In the genomic region with DNA sequence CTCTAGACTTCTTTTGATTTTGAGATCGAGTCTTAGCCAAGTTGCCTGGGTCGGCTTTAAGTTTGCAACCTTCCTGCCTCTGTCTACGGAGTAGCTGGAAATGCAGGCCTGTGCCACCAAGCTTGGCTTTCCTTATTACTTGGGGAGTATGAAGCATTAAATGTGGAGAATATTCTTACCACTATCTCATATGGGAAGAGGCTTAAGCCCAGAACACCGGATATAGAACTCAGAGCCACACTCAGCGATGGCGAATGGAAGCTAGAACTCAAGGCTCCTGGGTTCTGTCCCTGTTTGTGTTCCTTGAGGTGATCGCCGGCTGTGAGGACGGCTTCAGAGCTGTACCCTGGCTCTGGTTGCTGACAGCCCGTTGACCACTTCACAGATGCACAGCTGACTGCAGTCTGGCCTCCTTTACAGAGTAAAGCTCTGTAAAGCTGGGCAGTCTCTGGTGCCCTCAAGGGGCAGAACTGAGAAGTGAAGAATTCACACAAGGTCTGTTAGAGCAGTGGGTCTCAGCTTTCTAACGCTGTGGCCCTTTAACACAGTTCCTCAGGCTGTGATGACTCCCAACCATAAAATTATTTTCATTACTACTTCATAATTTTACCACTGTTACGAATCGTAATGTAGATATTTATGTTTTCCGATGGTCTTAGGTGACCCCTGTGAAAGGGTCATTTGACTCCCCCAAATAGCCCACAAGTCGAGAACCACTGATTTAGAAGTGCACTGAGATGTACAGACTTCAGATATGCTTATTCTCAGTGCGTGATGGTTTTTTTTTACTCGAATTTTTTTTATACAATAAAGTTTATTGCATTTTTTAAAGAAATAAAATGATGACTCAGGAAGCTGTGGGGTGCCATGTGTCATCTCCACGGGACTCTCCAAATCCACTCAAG, we compare ENCODE assay signal across 8 mouse cellular contexts. TPM values are rescaled to one million over a fixed set of nuclear protein-coding genes. Genes with fewer than 3 reads are reported as not detected.
DNase-seq lines count a peak whose midpoint lies in the region; ATAC-seq and TF ChIP-seq lines count a peak whose summit lies in the region.

No protein-coding gene starts in this region.

- TF ChIP-seq POLR2A in cerebellum, adult 2 months (IDR thresholded peaks at IDR 0.05; ENCODE audit: borderline replicate concordance, insufficient read depth, low read length): no peak

- no peak overlapping the region for H3K4me2 ChIP-seq in forebrain, embryonic 15.5 days (replicated peaks)
- no peak overlapping the region for H3K4me2 ChIP-seq in hindbrain, embryonic 11.5 days (replicated peaks; ENCODE audit: low read depth, low read length)
- no peak overlapping the region for H3K4me2 ChIP-seq in lung, postnatal 0 days (replicated peaks; ENCODE audit: low read depth, low read length)

- no peaks in the 10 kb centered on the region for H3K27me3 ChIP-seq in cerebellum, adult 2 months (ENCODE audit: control insufficient read depth, insufficient read depth, low read length)
- no peaks in the 10 kb centered on the region for H3K27me3 ChIP-seq in forebrain, embryonic 15.5 days
- H3K27me3 ChIP-seq in hindbrain, embryonic 11.5 days (ENCODE audit: control insufficient read depth, insufficient read depth, low read length): no peaks in the 10 kb centered on the region
- H3K27me3 ChIP-seq in lung, postnatal 0 days (replicated peaks; ENCODE audit: insufficient read depth, low read length): no peaks in the 10 kb centered on the region

- no peaks in the 10 kb centered on the region for H3K9me3 ChIP-seq in forebrain, embryonic 15.5 days
- H3K9me3 ChIP-seq in hindbrain, embryonic 11.5 days (ENCODE audit: control insufficient read depth, low read length): no peaks in the 10 kb centered on the region
- H3K9me3 ChIP-seq in lung, postnatal 0 days (ENCODE audit: low read length): no peaks in the 10 kb centered on the region

- no peak overlapping the region for H3K27ac ChIP-seq in cerebellum, adult 2 months (ENCODE audit: insufficient read depth, low read length)
- no peak overlapping the region for H3K27ac ChIP-seq in forebrain, embryonic 15.5 days (replicated peaks)
- no peak overlapping the region for H3K27ac ChIP-seq in hindbrain, embryonic 11.5 days (ENCODE audit: low read depth, low read length)
- no peak overlapping the region for H3K27ac ChIP-seq in lung, postnatal 0 days (ENCODE audit: low read length)

- peak; percentile 98 for ATAC-seq in forebrain, embryonic 15.5 days (replicated peaks)
- ATAC-seq in hindbrain, embryonic 11.5 days (ENCODE audit: low FRiP score): peak; percentile 90
- ATAC-seq in lung, postnatal 0 days: peak; percentile 94

- H3K4me1 ChIP-seq in cerebellum, adult 2 months (ENCODE audit: control insufficient read depth, insufficient read depth, low read length): no peaks in the 10 kb centered on the region
- H3K4me1 ChIP-seq in forebrain, embryonic 15.5 days: no peaks in the 10 kb centered on the region
- H3K4me1 ChIP-seq in hindbrain, embryonic 11.5 days (replicated peaks; ENCODE audit: control insufficient read depth, insufficient read depth, low read length): no peaks in the 10 kb centered on the region
- no peaks in the 10 kb centered on the region for H3K4me1 ChIP-seq in lung, postnatal 0 days (ENCODE audit: insufficient read depth, low read depth, low read length)

- no peaks in the 10 kb centered on the region for H3K36me3 ChIP-seq in forebrain, embryonic 15.5 days
- H3K36me3 ChIP-seq in hindbrain, embryonic 11.5 days (ENCODE audit: control insufficient read depth, insufficient read depth, low read length): no peaks in the 10 kb centered on the region
- no peaks in the 10 kb centered on the region for H3K36me3 ChIP-seq in lung, postnatal 0 days (ENCODE audit: insufficient read depth, low read length)

- no peak overlapping the region for H3K9ac ChIP-seq in forebrain, embryonic 15.5 days (replicated peaks)
- no peak overlapping the region for H3K9ac ChIP-seq in hindbrain, embryonic 11.5 days (ENCODE audit: low read depth, low read length)
- H3K9ac ChIP-seq in lung, postnatal 0 days (replicated peaks; ENCODE audit: low read depth): no peak overlapping the region

- DNase-seq in Muller cell, postnatal 12 days (ENCODE audit: inconsistent ontology term): peak; percentile 54
- DNase-seq in cerebellum, adult 2 months: peak; percentile 62 to 71
- peak; percentile 84 for DNase-seq in hindbrain, embryonic 11.5 days (ENCODE audit: low spot score)
- DNase-seq in layer of hippocampus, adult 9-11 months: peak; percentile 51
- peak; percentile 84 for DNase-seq in lung, postnatal 0 days (ENCODE audit: low spot score)
- peak; percentile 68 for DNase-seq in ovary, postnatal 14 days (ENCODE audit: low spot score)
- DNase-seq in urinary bladder, postnatal 36 days (ENCODE audit: low spot score in 2 of 2): peak; percentile 30 to 33

- TF ChIP-seq EP300 in lung, postnatal 0 days (IDR thresholded peaks at IDR 0.05): no peak

- peak; percentile 96 for TF ChIP-seq CTCF in cerebellum, adult 2 months (IDR thresholded peaks at IDR 0.05; ENCODE audit: borderline replicate concordance, insufficient read depth, low read depth, low read length)
- peak; percentile 98 for TF ChIP-seq CTCF in lung, postnatal 0 days (IDR thresholded peaks at IDR 0.05)

- 50% methylated on average over 18 of the region's 18 CpGs for WGBS in cerebellum, adult 2 months
- 60% methylated on average over 18 of the region's 18 CpGs for WGBS in forebrain, embryonic 15.5 days
- WGBS in hindbrain, embryonic 11.5 days: 62% methylated on average over 18 of the region's 18 CpGs
- WGBS in lung, postnatal 0 days: 53% methylated on average over 18 of the region's 18 CpGs

- no peak overlapping the region for H3K4me3 ChIP-seq in cerebellum, adult 2 months (replicated peaks; ENCODE audit: insufficient read depth, low read depth, low read length)
- H3K4me3 ChIP-seq in forebrain, embryonic 15.5 days: no peak overlapping the region
- no peak overlapping the region for H3K4me3 ChIP-seq in hindbrain, embryonic 11.5 days (ENCODE audit: low read depth, low read length)
- H3K4me3 ChIP-seq in lung, postnatal 0 days (ENCODE audit: low read depth, low read length): no peak overlapping the region

RNA-seq across cellular contexts. Expression of a gene that starts 23.6 kb away (rescaled TPM):
- 50.1 and 51.4 TPM in 2 replicates for polyA plus RNA-seq in cerebellum, adult 2 months (2012; rRNA removed)
- 25.4 and 27.0 TPM in 2 replicates for polyA plus RNA-seq in forebrain, embryonic 15.5 days (2015; fragmentation: Nextera tagmentation; extraction: Ambion mirVana)
- 6.7 and 9.7 TPM in 2 replicates for polyA plus RNA-seq in hindbrain, embryonic 11.5 days (2014; fragmentation: Nextera tagmentation; extraction: Ambion mirVana)
- polyA plus RNA-seq in lung, postnatal 0 days (2015; fragmentation: Nextera tagmentation; extraction: Ambion mirVana): 8.0 and 9.9 TPM in 2 replicates

RNA-seq across cellular contexts. Expression of a gene that starts 31.1 kb away (rescaled TPM):
- polyA plus RNA-seq in cerebellum, adult 2 months (2012; rRNA removed): 3.1 and 3.8 TPM in 2 replicates
- polyA plus RNA-seq in forebrain, embryonic 15.5 days (2015; fragmentation: Nextera tagmentation; extraction: Ambion mirVana): 10.1 and 11.4 TPM in 2 replicates
- 4.5 and 6.7 TPM in 2 replicates for polyA plus RNA-seq in hindbrain, embryonic 11.5 days (2014; fragmentation: Nextera tagmentation; extraction: Ambion mirVana)
- polyA plus RNA-seq in lung, postnatal 0 days (2015; fragmentation: Nextera tagmentation; extraction: Ambion mirVana): 23.3 and 26.0 TPM in 2 replicates

Comparison
In these comparisons a context has a peak if more than half of its experiments do, and no peak if none do; other contexts are left out.
1. DNase-seq: peak in every context shown above with its lines; median percentile 84 in hindbrain, embryonic 11.5 days; 84 in lung, postnatal 0 days; 68 in ovary, postnatal 14 days; 66 in cerebellum, adult 2 months; 54 in Muller cell, postnatal 12 days; 51 in layer of hippocampus, adult 9-11 months; 32 in urinary bladder, postnatal 36 days.